ENCODE assay signal across 8 mouse cellular contexts in genomic region chr11:19138423-19138822, GRCm38 (mm10).
DNase-seq lines count a peak whose midpoint lies in the region; ATAC-seq and TF ChIP-seq lines count a peak whose summit lies in the region.

No protein-coding gene starts in this region.

- H3K27me3 ChIP-seq in hindbrain, embryonic 13.5 days = no peaks in the 10 kb centered on the region
- H3K27me3 ChIP-seq in hindbrain, embryonic 10.5 days (ENCODE audit: insufficient read depth, poor library complexity, severe bottlenecking) = no peaks in the 10 kb centered on the region
- H3K27me3 ChIP-seq in stomach, embryonic 15.5 days (replicated peaks) = no peaks in the 10 kb centered on the region

- H3K9me3 ChIP-seq in hindbrain, embryonic 13.5 days = no peaks in the 10 kb centered on the region
- H3K9me3 ChIP-seq in hindbrain, embryonic 10.5 days = no peaks in the 10 kb centered on the region
- H3K9me3 ChIP-seq in stomach, embryonic 15.5 days = no peaks in the 10 kb centered on the region

- no peaks in the 10 kb centered on the region for H3K36me3 ChIP-seq in hindbrain, embryonic 13.5 days
- H3K36me3 ChIP-seq in hindbrain, embryonic 10.5 days = no peaks in the 10 kb centered on the region
- H3K36me3 ChIP-seq in stomach, embryonic 15.5 days = no peaks in the 10 kb centered on the region

- no peak overlapping the region for H3K9ac ChIP-seq in hindbrain, embryonic 13.5 days
- H3K9ac ChIP-seq in stomach, embryonic 15.5 days = no peak overlapping the region

- H3K4me2 ChIP-seq in hindbrain, embryonic 13.5 days = no peak overlapping the region
- H3K4me2 ChIP-seq in stomach, embryonic 15.5 days = no peak overlapping the region

- no peak overlapping the region for H3K27ac ChIP-seq in hindbrain, embryonic 13.5 days
- no peak overlapping the region for H3K27ac ChIP-seq in hindbrain, embryonic 10.5 days
- no peak overlapping the region for H3K27ac ChIP-seq in layer of hippocampus, adult 2 months
- H3K27ac ChIP-seq in stomach, embryonic 15.5 days = no peak overlapping the region

- TF ChIP-seq CTCF in layer of hippocampus, adult 2 months (conservative IDR thresholded peaks at IDR 0.05) = no peak

- 0 out of 2 replicates have a peak, but pooled peaks have one; percentile 39 for ATAC-seq in hindbrain, embryonic 13.5 days (ENCODE audit: low FRiP score)
- peak; percentile 27; the same call in 1 of the 2 replicates for ATAC-seq in stomach, embryonic 15.5 days (ENCODE audit: insufficient read depth, low FRiP score, low read depth)

- 46% methylated on average over 5 of the region's 5 CpGs for WGBS in hindbrain, embryonic 13.5 days
- 62% methylated on average over 5 of the region's 5 CpGs for WGBS in hindbrain, embryonic 10.5 days
- WGBS in stomach, embryonic 15.5 days = 54% methylated on average over 5 of the region's 5 CpGs

- H3K4me1 ChIP-seq in hindbrain, embryonic 13.5 days (replicated peaks) = peaks cover 9% of the 10 kb centered on the region
- no peaks in the 10 kb centered on the region for H3K4me1 ChIP-seq in hindbrain, embryonic 10.5 days (replicated peaks)
- no peaks in the 10 kb centered on the region for H3K4me1 ChIP-seq in stomach, embryonic 15.5 days

- H3K4me3 ChIP-seq in hindbrain, embryonic 13.5 days = no peak overlapping the region
- no peak overlapping the region for H3K4me3 ChIP-seq in hindbrain, embryonic 10.5 days
- H3K4me3 ChIP-seq in layer of hippocampus, adult 2 months = no peak overlapping the region
- no peak overlapping the region for H3K4me3 ChIP-seq in stomach, embryonic 15.5 days (replicated peaks)

- DNase-seq in hindbrain, embryonic 10.5 days (ENCODE audit: low spot score) = no peak
- peak; percentile 71 for DNase-seq in brain, adult 2 months (ENCODE audit: low read depth, low spot score)
- peak; percentile 76 for DNase-seq in gastrocnemius, postnatal 25 days
- peak; percentile 8 to 13 for DNase-seq in layer of hippocampus, adult 2 months (ENCODE audit: low spot score in 2 of 2)
- DNase-seq in c-Kit-positive CD71-positive TER-119-positive erythroid progenitor cells, embryonic 14.5 days (ENCODE audit: low spot score) = no peak
- no peak for DNase-seq in cerebellum, adult 8-10 months

Comparison
In these comparisons a context has a peak if more than half of its experiments do, and no peak if none do; other contexts are left out.
1. DNase-seq: peak in brain, adult 2 months (single experiment), gastrocnemius, postnatal 25 days (single experiment) and layer of hippocampus, adult 2 months (2 of 2); none in hindbrain, embryonic 10.5 days (single experiment), c-Kit-positive CD71-positive TER-119-positive erythroid progenitor cells, embryonic 14.5 days (single experiment) and cerebellum, adult 8-10 months (single experiment).